In genomic region chr4:39556101-39556763, GRCm38 (mm10) we compare ENCODE assay signal across 23 mouse cellular contexts.
DNase-seq lines count a peak whose midpoint lies in the region; ATAC-seq and TF ChIP-seq lines count a peak whose summit lies in the region.
"Had no signal": no experiment of that assay in that cellular context is flagged by ENCODE, and none has a peak within 500 bp of the region (broad histone marks: within the 10 kb centered on the region; RNA-seq: fewer than 3 reads in every experiment).

No protein-coding gene starts in this region.

- H3K9ac ChIP-seq in liver, postnatal 0 days (replicated peaks): no peak overlapping the region
- H3K9ac ChIP-seq: forebrain, embryonic 13.5 days; heart, embryonic 13.5 days; hindbrain, embryonic 14.5 days had no signal

- no peak for TF ChIP-seq EP300 in liver, postnatal 0 days (IDR thresholded peaks at IDR 0.05; ENCODE audit: low read depth)

- no peak for TF ChIP-seq CTCF in liver, postnatal 0 days (IDR thresholded peaks at IDR 0.05; ENCODE audit: low read depth)

- H3K4me1 ChIP-seq in liver, postnatal 0 days (ENCODE audit: insufficient read depth): no peaks in the 10 kb centered on the region
- H3K4me1 ChIP-seq: forebrain, embryonic 10.5 days; forebrain, embryonic 13.5 days; heart, embryonic 10.5 days; heart, embryonic 13.5 days had no signal

- no peaks in the 10 kb centered on the region for H3K27me3 ChIP-seq in liver, postnatal 0 days (ENCODE audit: insufficient read depth, low read length)
- H3K27me3 ChIP-seq: forebrain, embryonic 13.5 days; heart, embryonic 13.5 days had no signal

- no peak overlapping the region for H3K4me3 ChIP-seq in liver, postnatal 0 days (ENCODE audit: low read depth, low read length)
- H3K4me3 ChIP-seq: forebrain, embryonic 10.5 days; forebrain, embryonic 13.5 days; heart, adult 2 months; heart, embryonic 10.5 days; heart, embryonic 13.5 days had no signal

- H3K27ac ChIP-seq in liver, postnatal 0 days (ENCODE audit: low read depth): no peak overlapping the region
- H3K27ac ChIP-seq: forebrain, embryonic 10.5 days; forebrain, embryonic 13.5 days; heart, adult 2 months; heart, embryonic 10.5 days; heart, embryonic 13.5 days; hindbrain, embryonic 14.5 days had no signal

- DNase-seq in frontal cortex, postnatal 14 days (ENCODE audit: low spot score in 2 of 2): no peak
- no peak for DNase-seq in liver, postnatal 0 days
- DNase-seq in liver (no peak), ZHBTc4 (ENCODE audit: low read depth, low spot score) (peak; percentile 60)
- no peak for DNase-seq in right cerebral cortex, adult 18-20 months
- DNase-seq in layer of hippocampus, adult 9-11 months: no peak
- DNase-seq in retina, postnatal 1 day: no peak
- DNase-seq: adrenal gland, adult 2 months; adrenal gland, postnatal 14 days; cerebellum, adult 18-20 months; cerebellum, adult 9-10 months; cerebellum, postnatal 14 days; gastrocnemius, postnatal 25 days; heart, adult 2 months; heart, postnatal 14 days; heart, postnatal 4 days had no signal

- ATAC-seq in frontal cortex, adult (ENCODE audit: low TSS enrichment): peak; percentile 82
- peak; percentile 84 for ATAC-seq in liver, postnatal 0 days
- ATAC-seq: forebrain, embryonic 13.5 days; forebrain, embryonic 16.5 days had no signal

- H3K4me2 ChIP-seq in liver, postnatal 0 days (ENCODE audit: low read depth, low read length): no peak overlapping the region
- H3K4me2 ChIP-seq: forebrain, embryonic 13.5 days; heart, embryonic 13.5 days; hindbrain, embryonic 14.5 days had no signal

- H3K9me3 ChIP-seq in liver, postnatal 0 days (ENCODE audit: low read length): no peaks in the 10 kb centered on the region
- H3K9me3 ChIP-seq: forebrain, embryonic 10.5 days; forebrain, embryonic 13.5 days; heart, embryonic 10.5 days; heart, embryonic 13.5 days had no signal

- WGBS in liver, postnatal 0 days (ENCODE audit: insufficient replicate concordance): 68% methylated on average over 3 of the region's 3 CpGs

- H3K36me3 ChIP-seq in liver, postnatal 0 days (replicated peaks; ENCODE audit: insufficient read depth, low read length): no peaks in the 10 kb centered on the region
- H3K36me3 ChIP-seq: forebrain, embryonic 10.5 days; heart, embryonic 10.5 days; heart, embryonic 13.5 days had no signal
